Mouse (Mus musculus) 416B (cell line): Measurements from ENCODE around the gene Olfr1161.
"Not testable (repeated sequence)": the region's sequence is repeated elsewhere in the genome, so short reads cannot be mapped to it uniquely, and the experiment has no call there.

ENCODE experiments used
- DNase-seq: peaks from one replicate; pipeline ENCODE4 v3.0.0; 2011; ENCODE audit warnings: low read depth

The Olfr1161 gene

GRCm38 (mm10) chr2:88022474-88022873 is at the start of gene Olfr1161:
Gene Olfr1161, plus strand, starts transcription at chr2:88022774.
- DNase-seq, result not testable (repeated sequence)

GRCm38 (mm10) chr2:87974563-87974962 is 48.0 kb upstream of the Olfr1161 start, which contains the start of gene Olfr74:
Gene Olfr74, minus strand, starts transcription at chr2:87974663.
- no peak for DNase-seq

GRCm38 (mm10) chr2:87989813-87990212 is 32.8 kb upstream of the Olfr1161 start, which contains the start of gene Olfr1158:
Gene Olfr1158, plus strand, starts transcription at chr2:87990113.
- DNase-seq, result no peak

- no peak for DNase-seq
Observed at GRCm38 (mm10) chr2:88007515-88008318, 14.9 kb upstream of the Olfr1161 start, which contains the start of gene Olfr1160. Gene Olfr1160, minus strand, starts transcription at chr2:88008268.

DNA sequence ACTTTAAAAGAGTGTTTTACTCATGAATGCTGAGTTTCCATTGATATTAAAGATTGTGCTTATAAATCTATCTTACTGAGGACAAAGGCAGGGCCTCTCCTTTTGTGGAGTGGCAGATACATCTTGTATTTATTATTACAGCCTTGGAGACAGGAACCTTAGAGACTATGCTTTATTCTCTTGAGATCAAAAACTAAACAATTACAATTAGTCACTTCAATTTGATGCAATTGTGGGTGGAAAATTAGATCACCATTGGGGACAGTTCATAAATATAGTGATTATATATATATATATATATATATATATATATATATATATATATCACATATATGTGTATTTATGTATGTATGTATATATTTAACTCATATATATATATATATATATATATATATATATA is 15.0 kb downstream of the Olfr1161 start, which contains the start of gene Olfr73:
Gene Olfr73, minus strand, starts transcription at position 101 of the 400 bp plus-strand sequence.
- no peak for DNase-seq

- no peak for DNase-seq
Observed at GRCm38 (mm10) chr2:88051029-88051428, 28.5 kb downstream of the Olfr1161 start, which contains the start of gene Olfr1162. Gene Olfr1162, minus strand, starts transcription at chr2:88051129.

DNA sequence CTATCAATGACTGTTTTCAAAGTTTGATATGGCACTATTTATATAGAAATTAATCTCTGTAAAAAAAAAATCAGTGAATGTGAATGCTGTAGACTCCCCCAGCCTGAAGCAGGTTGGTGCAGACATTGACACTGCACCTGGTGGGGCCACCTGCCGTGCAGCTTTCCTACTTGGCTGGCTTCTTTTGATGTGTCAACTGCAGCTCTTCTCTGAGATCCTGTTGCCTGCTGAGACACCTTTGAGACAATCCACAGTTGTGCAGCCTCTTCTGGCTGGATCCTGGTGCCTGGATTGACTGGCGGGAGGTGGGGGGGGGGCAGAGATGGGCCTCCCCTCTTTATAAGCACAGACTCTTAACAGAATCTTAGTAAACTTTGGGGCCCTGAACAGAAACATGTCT is 41.0 kb downstream of the Olfr1161 start:
- DNase-seq, result no peak

DNA sequence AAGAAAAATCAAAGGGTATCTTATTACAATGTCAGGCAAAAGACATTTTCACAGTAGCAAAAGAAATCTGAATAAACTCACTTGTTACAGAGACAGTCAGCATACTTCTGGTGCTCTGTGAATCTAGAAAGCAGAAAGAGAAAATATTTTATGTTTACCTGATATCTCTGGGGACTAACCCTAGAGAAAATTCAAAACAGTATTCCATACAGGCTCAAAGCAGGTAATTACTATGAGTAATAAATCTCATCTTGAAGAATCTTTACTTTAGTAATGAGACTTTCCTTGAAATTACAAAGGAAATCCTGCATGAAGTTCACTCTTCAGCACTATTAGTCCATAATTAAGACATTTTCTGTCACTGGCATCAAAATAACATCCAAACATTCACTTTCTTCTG is 49.2 kb downstream of the Olfr1161 start, which contains the start of gene Olfr1163:
Gene Olfr1163, minus strand, starts transcription at position 101 of the 400 bp plus-strand sequence.
- DNase-seq, result no peak
